Mouse (Mus musculus) CD4-positive, CD25-positive, alpha-beta regulatory T cell, adult 2 months (primary cell): ENCODE measurements around the gene Hprt.
"Not testable (repeated sequence)": the region's sequence is repeated elsewhere in the genome, so short reads cannot be mapped to it uniquely, and the experiment has no call there.

Experiments
- DNase-seq: peaks from one replicate; pipeline ENCODE4 v3.0.0-alpha.2; 2012; ENCODE audit warnings: low read depth, low spot score

The Hprt gene

DNA sequence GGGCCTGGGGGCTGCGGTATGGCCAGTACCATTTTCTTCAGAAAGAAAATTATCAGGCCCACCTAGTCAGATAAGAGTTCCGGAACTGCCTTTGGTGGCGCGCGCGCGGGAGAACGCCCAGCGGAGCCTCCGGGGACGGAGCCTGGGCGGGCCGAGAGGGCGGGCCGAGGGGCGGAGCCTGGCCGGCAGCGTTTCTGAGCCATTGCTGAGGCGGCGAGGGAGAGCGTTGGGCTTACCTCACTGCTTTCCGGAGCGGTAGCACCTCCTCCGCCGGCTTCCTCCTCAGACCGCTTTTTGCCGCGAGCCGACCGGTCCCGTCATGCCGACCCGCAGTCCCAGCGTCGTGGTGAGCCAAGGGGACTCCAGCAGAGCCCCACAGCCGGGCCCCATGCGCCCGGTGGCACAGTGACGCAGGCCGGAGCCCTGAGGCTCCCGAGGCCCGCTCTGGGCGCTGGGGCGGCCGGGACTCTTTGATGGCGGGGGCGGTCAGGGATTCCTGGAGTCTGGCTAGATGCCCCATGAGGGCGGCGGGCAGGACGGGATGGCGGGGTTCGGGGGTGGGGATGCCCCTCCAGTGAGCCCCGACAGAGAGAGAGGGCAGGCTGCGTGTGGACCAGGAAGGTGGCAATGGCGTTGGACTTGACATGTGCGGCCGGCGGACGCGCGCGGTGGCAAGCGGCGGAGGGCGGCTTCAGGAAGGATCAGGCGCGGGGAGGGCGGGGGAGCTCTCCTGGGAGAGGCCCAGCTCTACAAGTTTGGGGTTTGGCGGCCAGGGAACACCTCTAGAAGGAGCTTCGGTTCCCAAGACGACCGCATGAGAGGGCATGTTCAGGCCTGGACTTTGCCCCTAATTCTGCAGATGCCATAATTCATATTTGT lies at the start of gene Hprt:
Gene Hprt, plus strand, starts transcription at position 233 of the 879 bp plus-strand sequence.
- DNase-seq, result peak; percentile 93

DNA sequence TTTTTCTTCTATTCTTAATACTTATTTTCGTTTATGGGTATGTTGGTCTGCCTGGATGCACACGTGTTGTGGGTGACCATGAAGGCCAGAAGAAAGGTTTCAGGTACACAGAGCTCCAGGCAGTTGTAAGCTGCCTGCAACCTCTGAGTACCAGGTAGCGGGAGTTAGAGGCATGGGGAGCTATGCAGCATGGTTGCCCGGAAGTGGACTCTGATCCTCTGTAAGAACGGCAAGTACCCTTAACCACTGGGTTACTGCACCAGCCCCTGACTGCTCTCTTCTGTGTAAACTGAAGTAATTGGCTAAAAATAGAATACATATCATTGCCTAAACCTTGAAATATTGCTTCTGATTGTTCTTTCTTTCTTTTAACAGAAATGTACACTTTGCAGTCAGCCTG lies 42.4 kb upstream of the Hprt start:
- no peak for DNase-seq

DNA sequence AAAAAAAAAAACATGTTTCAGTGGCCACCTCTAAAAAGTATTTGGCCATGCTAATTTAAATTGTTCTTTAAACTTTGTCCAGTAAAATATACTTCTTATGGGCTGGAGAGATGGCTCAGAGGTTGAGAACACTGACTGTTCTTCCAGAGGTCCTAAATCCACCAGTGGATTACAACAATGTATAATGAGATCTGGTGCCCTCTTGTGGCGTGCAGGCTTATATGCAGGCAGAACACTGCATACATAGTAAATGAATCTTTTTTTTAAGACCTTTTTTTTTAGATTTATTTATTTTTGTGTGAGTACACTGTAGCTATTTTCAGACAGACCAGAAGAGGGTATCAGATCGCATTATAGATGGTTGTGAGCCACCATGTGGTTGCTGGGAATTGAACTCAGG lies 38.2 kb upstream of the Hprt start:
- peak; percentile 61 for DNase-seq

DNA sequence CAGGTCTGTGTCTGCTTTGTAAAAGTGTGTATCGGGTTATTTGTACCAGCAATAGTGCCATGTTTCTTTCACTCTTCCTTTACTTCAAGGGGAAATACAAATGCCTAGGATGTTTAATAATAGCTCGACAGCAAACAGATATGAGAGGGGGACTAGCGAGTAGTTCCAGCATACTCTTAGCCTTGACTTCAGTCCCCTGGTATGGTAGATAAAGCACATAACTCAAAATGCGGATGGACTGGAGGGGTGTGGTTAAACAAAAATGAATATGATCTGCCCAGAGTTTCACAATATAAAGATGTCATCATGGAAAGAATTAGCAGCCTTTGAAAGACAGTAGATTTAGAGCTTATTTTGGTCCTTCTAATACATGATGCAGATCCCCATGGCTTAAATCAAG lies 31.0 kb upstream of the Hprt start:
- DNase-seq, result no peak

DNA sequence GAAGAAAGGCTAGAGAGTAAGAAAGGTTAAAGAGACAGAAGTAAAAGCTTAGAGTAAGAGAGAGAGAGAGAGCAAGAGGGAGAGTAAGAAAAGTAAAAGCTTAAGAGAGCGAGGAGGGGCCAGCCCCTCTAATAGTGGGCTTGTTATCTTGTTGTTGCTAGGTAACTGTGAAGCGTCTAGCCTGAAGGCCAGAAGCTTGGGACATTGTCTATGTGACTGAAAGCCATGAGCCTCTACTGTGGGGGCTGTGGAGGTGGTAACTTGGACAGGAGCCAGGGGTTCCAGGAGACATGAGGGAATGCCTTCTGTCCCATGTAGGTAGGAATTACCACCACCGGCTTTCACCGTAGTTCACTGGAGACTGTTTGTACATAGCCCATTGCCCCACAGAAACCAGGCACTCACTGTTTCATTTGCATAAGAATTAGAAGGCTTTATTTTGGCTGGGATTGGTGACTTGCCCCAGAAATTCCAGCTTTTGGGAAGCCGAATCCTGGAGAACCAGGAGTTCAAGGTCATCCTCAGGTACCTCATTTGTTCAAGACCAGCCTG lies 26.3 kb upstream of the Hprt start:
- DNase-seq, result no peak

DNA sequence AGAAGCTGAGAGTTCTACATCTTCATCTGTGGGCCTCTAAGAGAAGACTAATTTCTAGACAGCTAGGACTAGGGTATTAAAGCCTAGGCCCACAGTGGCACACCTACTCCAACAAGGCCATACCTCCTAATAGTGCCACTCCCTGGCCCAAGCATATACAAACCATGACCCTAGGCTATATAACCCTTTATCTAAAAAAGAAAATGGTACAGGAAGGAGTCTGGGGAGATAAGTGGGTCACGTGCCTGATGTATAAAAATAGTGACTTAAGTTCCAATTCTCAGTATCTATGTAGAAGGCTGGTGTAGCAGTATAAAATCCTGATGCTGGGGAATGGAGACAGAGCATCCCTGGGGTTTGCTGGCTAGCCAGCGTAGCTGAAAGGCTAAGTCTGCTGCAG lies 22.8 kb upstream of the Hprt start:
- no peak for DNase-seq

DNA sequence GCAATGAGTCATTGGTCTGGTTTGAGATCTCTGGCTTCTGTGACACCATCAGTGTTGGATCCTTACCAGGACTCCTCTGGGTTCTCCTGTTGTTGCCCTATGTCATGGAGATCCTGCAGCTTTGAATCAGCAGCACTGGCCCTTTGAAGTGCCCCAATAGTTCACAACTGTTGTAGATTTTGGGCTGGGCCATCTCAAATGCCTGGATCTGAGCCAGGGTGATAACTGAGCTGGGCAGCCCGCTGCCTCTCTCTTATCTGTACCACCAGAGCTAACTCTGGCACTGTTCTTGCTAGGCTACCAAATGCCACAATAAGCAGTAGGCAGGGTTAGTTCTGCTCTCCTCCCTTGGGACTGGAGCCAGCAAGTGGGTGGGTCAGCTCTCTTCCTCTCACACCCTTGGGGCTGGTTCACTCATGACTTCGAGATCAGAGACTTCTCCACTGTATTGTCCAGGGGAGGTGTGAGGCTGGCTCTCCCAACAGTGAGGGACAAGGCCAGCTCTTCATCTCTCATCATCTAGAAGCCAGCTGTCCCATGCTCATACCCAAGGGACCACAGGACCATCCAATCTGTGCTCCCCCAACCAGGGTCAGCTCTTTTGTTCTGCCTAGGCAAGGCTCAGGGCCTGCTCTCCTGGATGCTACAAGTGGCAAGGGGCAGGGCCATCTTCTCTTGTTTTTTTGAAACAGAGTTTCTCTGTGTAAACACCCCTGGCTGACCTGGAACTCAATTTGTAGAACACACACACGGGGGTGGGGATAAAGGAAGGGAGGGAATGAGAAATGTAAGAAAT lies 16.5 kb upstream of the Hprt start:
- DNase-seq, result no peak

DNA sequence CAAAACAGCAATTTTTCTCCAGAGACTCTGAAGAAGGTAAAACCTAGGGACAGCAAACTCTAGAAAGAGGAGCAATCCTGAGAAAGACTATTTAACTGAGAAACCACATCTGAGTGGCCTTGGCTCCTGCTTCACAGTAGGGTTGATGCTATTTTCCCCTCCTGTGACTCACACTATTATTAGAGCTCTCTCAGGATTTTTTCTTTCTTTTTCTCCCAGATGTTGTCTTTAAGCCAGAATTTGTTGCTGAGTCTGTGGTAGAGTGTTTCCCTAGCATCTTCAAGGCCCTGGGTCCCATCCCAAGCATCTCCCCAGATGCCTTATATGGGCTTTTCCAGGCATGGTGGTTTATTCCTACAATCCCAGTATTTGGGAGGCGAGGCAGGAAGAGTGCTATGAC lies 15.8 kb upstream of the Hprt start:
- no peak for DNase-seq

DNA sequence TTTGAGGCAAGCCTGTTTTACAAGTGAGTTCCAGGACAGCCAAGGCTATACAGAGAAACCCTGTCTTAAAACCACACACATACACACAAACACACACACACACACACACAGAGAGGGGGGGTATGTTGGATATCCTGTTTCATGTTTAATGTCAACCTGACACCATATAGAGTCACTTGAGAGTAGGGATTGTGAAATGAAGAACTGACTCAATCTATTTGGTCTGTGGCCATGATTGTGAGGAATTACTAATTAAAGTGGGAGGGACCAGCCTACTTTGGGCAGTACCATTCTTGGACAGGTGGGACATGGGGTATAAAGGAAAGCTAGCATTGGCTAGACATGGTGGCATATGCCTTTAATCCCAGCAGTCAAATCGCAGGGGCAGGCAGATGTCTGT lies 15.3 kb upstream of the Hprt start:
- DNase-seq, result no peak

DNA sequence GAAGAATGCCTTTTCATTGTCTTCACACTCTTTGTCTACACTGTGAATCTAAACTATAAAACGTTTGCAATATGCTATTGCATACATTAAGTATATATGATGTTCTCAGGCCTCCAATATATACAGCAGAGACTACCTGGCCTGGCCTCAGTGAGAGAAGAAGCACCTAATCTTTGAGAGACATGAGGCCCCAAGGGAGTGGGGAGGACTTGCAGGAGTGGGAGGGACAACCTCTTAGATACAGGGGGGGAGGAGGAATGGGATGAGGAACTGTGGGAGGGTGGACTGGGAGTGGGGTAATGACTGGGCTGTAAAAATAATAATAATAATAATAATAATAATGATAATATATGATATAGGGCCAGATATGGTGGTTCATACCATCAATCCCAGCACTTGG lies 9.4 kb upstream of the Hprt start:
- no peak for DNase-seq

DNA sequence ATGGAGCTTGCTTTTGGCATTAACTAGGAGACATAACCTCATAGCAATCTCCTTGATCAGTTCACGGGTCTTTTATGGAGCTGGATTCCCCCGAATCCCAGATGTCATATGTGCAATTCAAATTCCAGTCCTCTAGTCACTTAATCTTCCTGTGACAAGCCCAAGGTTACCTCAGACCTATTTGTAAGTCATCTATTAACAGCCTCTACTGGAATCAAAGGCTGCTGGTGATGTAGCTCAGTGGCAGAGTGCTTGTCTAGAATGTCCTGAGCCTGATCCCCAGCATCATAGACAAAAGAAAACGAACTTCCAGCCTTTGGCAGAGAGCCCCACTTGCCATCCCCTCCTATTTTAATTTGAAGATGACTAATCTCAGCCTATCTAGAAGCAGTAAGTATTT lies 6.6 kb upstream of the Hprt start:
- DNase-seq, result no peak

DNA sequence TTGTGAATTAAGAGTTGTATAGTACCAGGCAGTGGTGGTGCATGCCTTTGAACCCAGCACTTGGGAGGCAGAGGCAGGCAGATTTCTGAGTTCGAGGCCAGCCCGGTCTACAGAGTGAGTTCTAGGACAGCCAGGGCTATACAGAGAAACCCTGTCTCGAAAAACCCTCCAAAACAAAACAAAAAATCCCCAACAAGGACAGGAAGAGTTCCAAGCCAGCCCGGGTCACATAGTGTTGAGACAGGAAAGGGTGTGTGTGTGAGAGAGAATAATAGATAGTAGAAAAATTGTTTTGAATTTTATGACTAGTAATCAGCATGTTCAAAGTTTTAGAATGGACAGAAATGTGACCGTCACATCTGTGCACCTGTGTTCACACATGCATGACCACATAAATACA lies 6.8 kb downstream of the Hprt start:
- DNase-seq, result not testable (repeated sequence)

DNA sequence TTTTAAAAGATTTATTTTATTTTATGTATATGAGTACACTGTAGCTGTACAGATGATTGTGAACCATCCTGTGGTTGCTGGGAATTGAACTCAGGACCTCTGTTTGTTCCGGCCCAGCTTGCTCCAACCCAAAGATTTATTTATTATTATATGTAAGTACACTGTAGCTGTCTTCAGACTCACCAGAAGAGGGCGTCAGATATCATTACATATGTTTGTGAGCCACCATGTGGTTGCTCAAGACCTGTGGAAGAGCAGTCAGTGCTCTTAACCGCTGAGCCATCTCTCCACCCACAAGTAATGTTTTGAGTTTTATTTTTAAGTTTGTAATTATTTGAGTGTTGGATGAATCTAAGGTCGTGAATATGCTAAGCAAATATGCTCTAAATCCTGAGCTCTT lies 16.9 kb downstream of the Hprt start:
- peak; percentile 55 for DNase-seq

DNA sequence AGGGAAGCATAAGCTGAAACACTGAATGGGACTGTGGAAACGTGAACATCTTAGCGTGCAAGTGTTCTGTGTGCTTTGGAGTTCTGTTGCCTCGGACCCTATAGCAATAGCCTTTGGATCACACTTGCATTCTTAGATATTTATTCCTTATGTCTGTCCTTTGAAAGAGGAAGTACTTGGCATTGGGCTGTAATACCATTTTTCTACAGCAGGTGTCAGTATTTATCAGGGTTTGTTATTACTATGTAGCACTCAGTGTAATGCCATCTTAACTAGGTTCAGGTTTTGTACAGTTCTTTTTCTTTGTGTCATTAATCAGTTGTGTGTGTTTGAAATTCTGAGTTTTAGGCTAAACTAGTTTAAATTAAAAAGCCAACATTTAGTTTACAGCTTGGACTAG lies 18.1 kb downstream of the Hprt start:
- DNase-seq, result peak; percentile 78

DNA sequence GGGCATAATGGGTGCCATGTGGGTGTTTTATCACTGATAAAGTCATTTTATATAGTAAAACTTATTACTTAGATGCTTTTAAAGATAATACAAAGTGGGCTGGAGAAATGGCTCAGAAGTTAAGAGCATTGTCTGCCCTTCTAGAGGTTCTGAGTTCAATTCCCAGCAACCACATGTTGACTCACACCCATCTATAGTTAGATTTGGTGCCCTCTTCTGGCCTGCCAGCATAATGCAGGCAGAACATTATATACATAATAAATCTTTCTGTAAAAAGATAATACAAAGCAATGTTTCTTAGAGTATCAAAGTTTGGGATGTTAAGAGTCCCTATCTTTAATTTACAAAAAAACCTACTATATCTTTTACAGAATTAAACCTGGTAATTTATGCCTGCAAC lies 27.6 kb downstream of the Hprt start:
- DNase-seq, result peak; percentile 38

DNA sequence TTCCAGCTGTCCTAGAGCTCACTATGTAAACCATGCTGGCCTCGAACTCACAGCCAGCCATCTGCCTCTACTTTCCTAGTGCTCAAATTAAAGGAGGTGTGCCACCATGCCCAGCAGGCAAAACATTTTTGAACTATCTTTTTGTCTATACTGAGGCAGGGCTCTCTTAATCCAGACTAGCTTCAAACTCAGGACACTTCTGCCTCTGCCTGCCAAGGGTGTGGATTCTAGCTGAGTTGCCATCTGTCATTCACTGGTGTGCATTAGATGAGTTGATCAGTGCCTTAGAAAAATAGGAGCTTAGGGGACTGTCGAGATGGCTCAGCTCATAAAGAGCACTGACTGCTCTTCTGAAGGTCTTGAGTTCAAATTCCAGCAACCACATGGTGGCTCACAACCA lies 35.1 kb downstream of the Hprt start:
- DNase-seq, result no peak

DNA sequence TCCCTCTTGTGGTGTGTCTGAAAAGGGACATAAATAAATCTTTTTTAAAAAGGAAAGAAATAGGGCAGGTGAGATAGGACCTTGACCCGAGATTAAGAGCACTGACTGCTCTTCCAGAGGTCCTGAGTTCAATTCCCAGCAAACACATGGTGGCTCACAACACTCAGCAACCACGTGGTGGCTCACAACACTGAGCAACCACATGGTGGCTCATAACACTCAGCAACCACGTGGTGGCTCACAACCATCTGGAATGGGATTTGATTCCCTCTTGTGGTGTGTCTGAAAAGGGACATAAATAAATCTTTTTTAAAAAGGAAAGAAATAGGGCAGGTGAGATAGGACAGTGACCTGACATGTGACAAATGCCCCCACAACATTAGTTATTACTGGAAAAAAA lies 36.3 kb downstream of the Hprt start:
- DNase-seq, result peak; percentile 1

DNA sequence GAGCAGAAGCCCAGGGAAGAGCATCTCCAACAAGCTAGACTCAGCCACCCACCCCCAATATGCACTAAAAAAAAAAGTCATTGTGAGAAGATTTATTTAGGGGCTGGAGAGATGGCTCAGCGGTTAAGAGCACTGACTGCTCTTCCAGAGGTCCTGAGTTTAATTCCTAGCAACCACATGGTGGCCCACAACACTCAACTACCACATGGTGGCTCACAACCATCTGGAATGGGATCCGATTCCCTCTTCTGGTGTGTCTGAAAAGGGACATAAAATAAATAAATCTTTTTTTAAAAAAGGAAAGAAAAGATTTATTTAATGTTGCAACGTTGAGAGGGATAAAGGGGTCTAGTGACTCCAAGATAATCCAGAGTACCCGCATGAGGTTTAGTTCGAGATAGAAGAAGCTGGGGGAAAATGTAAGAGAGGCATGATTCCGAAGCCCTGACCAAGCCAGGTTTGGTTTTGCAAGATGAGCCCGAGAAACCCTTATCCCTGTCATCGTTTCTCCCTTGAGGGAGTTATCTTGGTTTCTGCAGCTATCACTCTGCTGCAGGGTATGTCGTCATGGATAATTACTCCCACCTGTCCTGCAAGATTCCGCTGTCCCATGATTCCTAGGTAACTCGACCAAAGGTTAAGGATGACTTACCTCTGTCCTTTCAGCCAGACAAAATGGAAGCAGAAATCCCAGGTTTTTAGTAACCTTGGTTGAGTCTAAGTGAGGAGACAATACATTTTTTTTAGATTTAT lies 37.7 kb downstream of the Hprt start:
- DNase-seq, result no peak

DNA sequence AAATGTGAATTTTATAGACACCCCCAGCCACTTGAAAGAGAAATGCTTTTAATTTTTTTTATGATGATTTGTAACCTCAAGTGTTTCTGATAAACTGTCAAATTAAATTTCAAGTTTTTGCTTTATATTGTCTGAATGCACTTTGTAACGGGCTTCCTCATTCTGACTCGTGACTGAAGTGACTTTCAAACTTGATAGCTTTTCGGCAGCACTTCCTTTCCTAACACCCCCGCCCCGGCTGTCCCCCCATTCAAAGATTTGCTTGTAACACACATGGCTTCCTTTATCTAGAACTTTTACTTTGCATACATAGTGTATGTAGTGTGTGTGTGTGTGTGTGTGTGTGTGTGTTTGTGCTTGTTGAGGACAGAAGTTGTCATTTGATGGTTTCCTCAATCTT lies 41.6 kb downstream of the Hprt start:
- DNase-seq, result no peak

DNA sequence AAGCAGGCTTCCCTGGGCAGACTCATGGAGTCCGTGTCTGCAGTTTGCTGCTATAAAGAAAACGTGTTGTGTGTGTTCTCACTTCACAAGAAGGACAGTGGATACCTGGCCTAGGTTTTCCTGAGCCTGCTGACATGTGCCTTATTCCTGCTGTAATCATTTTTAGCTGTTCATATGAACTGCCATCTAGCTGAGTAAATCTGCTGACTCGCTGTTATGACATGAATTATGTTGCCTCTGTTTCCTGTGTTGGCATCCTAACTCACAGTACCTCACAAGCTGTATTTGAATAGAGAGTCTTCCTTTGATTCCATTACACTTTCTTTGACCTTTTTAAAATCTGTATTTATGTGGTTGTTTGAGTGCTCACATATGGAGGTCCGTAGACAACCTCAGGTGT lies 50.3 kb downstream of the Hprt start:
- DNase-seq, result no peak

DNA sequence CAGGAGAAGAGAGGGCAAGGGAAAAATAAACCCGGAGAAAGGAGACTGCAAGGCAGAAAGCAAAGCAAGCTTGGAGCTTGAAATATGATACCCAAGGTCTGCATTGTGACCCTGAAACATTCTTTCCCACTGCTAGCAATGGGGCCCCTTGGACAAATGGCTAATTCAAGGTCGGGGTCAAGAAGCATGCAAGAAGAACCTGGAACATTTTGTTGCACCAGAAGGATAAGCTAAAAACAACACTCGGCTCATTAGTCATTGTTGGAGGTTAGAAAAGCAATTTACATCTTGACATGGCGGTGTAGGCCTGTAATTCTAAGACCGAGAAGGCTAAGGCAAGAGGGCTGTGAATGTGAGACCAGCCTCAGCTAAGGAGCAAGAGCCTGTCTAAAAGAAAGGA lies 51.7 kb downstream of the Hprt start:
- DNase-seq, result no peak

DNA sequence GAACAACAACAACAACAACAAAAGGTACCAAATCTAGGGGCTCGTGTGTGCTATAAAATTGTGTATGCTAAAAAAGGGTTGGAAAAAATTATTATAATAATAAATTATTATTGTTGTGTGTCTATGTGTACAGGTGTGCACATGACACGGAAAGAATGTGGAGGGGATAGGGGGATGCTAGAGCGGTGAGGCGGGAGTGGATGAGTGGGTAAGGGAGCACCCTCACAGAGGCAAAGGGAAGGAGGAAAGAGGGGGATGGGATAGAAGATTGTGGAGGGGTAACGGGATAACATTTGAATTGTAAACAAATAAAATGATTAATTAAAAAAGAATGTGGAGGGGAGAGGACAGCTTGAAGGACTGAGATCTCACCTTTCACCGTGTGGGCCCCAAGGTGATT lies 52.2 kb downstream of the Hprt start:
- DNase-seq, result no peak
